Mouse (Mus musculus) lung, postnatal 0 days (tissue): ENCODE results near the gene Klhdc10. TPM values are rescaled to one million over a fixed set of nuclear protein-coding genes. Genes with fewer than 3 reads are reported as not detected.

Experiments
- ATAC-seq: fragments of 200-750 bp; cut with Nextera tagmentation; 2 replicates; pipeline ENCODE4 v1.8.0; 2017; ENCODE audit warnings: moderate library complexity
- DNase-seq: peaks from one replicate; pipeline ENCODE4 v3.0.0-alpha.2; 2016; ENCODE audit warnings: low spot score
- H3K27ac ChIP-seq: fragments of 300-500 bp; sonication (generic); 2 replicates; pipeline ENCODE4 v1.5.1; 2014; ENCODE audit warnings: antibody characterized with exemption, mild to moderate bottlenecking, low read length, mixed read lengths
- H3K27me3 ChIP-seq: fragments of 300-500 bp; sonication (generic); replicated peaks from 2 replicates; pipeline ENCODE4 v1.6.1; 2014; ENCODE audit warnings: low read length, mixed read lengths; ENCODE audit not compliant: insufficient read depth
- H3K36me3 ChIP-seq: fragments of 300-500 bp; sonication (generic); 2 replicates; pipeline ENCODE4 v1.6.1; 2014; ENCODE audit warnings: low read length, mixed read lengths; ENCODE audit not compliant: insufficient read depth
- H3K4me1 ChIP-seq: fragments of 300-500 bp; sonication (generic); 2 replicates; pipeline ENCODE4 v1.6.1; 2014; ENCODE audit warnings: antibody characterized with exemption, low read depth, low read length, mixed read lengths; ENCODE audit not compliant: insufficient read depth
- H3K4me2 ChIP-seq: fragments of 300-500 bp; sonication (generic); replicated peaks from 2 replicates; pipeline ENCODE4 v1.6.1; 2014; ENCODE audit warnings: low read depth, mild to moderate bottlenecking, low read length, moderate library complexity, mixed read lengths
- H3K4me3 ChIP-seq: fragments of 300-500 bp; sonication (generic); 2 replicates; pipeline ENCODE4 v1.5.1; 2014; ENCODE audit warnings: low read depth, low read length
- H3K9ac ChIP-seq: fragments of 300-500 bp; sonication (generic); replicated peaks from 2 replicates; pipeline ENCODE4 v1.6.1; 2014; ENCODE audit warnings: low read depth, mild to moderate bottlenecking
- H3K9me3 ChIP-seq: fragments of 300-500 bp; sonication (generic); 2 replicates; pipeline ENCODE4 v1.6.1; 2016; ENCODE audit warnings: low read length, mixed read lengths
- CTCF ChIP-seq: IDR thresholded peaks from 2 replicates; pipeline ENCODE4 v1.5.1; 2016; ENCODE audit warnings: antibody characterized with exemption, mild to moderate bottlenecking
- EP300 ChIP-seq: IDR thresholded peaks from 2 replicates; pipeline ENCODE4 v1.6.1; 2016; ENCODE audit warnings: antibody characterized with exemption, mild to moderate bottlenecking, control low read depth
- WGBS: fragments of 180-500 bp; shearing (Covaris S2); extraction: QIAGEN DNeasy Blood & Tissue Kit; methylation state at CpG from one replicate; pipeline ENCODE4 v1.1.7; 2014; 5-methylcytosine and 5-hydroxymethylcytosine counted together
- polyA plus RNA-seq: library from polyadenylated mRNA; unstranded; fragments of >200 nt; fragmentation: Nextera tagmentation; extraction: Ambion mirVana; gene quantifications from 2 replicates; pipeline ENCODE4 v1.2.1, GENCODE M21; 2015

The Klhdc10 gene
- polyA plus RNA-seq, 1 experiment from 2014 or later = 7.9 TPM

DNA sequence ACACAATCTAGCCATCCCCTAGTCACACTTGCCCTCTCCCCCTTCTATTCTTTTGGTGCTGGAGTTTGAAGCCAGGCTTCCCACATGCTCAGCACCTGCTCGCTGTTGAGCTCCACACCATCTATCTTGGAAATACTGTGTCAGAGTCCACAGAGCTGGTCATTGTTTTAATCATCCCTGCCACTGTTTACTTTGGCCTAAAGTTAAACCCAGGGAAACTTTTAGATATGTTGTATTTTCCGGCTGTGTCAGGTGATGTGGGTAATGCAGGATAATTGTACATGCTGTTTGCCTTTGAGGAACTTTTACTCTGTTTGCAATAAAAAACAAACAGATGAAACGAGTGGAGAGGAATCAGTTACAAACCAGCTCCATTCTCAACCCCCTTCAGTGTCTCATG lies 35.4 kb downstream of the Klhdc10 start:
- H3K4me3 ChIP-seq = no peak overlapping the region
- no peak for ATAC-seq
- no peaks in the 10 kb centered on the region for H3K9me3 ChIP-seq
- no peak for DNase-seq
- H3K4me2 ChIP-seq = no peak overlapping the region
- no peaks in the 10 kb centered on the region for H3K27me3 ChIP-seq
- TF ChIP-seq CTCF = no peak
- no peak for TF ChIP-seq EP300
- H3K27ac ChIP-seq = no peak overlapping the region
- no peaks in the 10 kb centered on the region for H3K4me1 ChIP-seq
- 43% methylated on average over 3 of the region's 3 CpGs for WGBS
- H3K36me3 ChIP-seq = 0 out of 2 replicates have a peak, but pooled peaks cover 5% of the 10 kb centered on the region
- H3K9ac ChIP-seq = no peak overlapping the region

DNA sequence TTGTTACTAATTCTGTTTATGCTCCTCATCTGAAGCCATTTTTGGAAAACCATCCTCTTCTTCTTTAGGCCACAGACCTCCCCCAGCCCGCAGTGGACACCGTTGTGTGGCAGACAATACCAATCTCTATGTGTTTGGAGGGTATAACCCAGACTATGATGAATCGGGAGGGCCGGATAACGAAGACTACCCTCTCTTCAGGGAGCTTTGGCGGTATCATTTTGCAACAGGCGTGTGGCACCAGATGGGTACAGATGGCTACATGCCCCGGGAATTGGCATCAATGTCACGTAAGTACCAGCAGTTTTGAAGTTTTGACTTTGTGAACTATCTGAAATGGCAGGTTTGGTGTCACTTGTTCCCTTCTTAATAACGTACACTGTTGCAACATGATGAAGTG lies 37.9 kb downstream of the Klhdc10 start:
- Histone ChIP-seq H3K4me1 (no peaks in the 10 kb centered on the region), H3K9ac (no peak overlapping the region), H3K4me3 (no peak overlapping the region), H3K9me3 (no peaks in the 10 kb centered on the region), H3K27ac (no peak overlapping the region), H3K36me3 (peaks cover 13% of the 10 kb centered on the region; the same call in 1 of the 2 replicates), H3K27me3 (no peaks in the 10 kb centered on the region), H3K4me2 (no peak overlapping the region)
- ATAC-seq = no peak
- no peak for DNase-seq
- WGBS = 95% methylated on average over 10 of the region's 10 CpGs
- TF ChIP-seq CTCF = no peak
- TF ChIP-seq EP300 = no peak

DNA sequence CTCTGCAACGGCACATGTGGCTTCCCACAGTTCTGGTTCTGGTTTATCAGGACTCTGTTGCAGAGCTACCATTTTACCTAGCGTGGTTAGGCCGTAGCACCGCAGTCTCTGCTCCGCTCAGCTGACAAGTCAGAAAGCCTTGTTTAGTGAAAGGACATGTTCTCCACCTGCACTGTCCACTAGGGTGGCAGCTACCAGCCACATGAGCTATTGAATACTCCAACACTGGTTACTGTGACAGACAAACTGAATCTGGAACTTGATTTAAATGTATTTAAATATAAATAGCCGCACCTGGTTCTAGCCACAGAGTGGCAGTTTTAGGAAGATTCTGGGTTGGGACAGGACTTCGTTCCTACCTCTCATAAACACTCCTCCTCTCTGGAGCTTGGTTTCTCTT lies 55.3 kb downstream of the Klhdc10 start:
- no peak for ATAC-seq
- no peaks in the 10 kb centered on the region for H3K36me3 ChIP-seq

DNA sequence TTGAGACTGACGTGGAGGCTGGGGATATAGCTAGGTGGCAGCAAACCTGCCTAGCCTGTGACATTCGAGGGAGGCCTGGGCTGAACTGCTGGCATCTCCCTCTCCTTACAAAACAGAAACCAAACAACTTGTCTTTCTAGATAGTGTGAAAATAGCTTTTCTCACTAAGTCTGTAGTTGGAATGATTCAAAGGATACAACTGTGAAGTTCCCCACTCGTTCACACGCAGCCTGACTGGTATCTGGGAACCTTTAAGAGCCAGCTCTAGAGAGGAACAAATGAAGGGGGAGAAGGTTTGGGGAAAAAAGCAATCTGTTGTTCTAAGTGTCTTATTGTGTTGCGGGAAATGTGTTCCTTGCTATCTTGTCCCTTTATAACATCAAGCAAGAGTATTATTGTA lies 57.0 kb downstream of the Klhdc10 start:
- no peaks in the 10 kb centered on the region for H3K27me3 ChIP-seq
- WGBS = 79% methylated on average over 5 of the region's 5 CpGs
- no peak overlapping the region for H3K9ac ChIP-seq
- DNase-seq (no peak), ATAC-seq (no peak)
- no peak for TF ChIP-seq EP300
- no peak; the same call in 1 of the 2 replicates for TF ChIP-seq CTCF
- no peaks in the 10 kb centered on the region for H3K36me3 ChIP-seq
- no peak overlapping the region for H3K27ac ChIP-seq
- H3K9me3 ChIP-seq = no peaks in the 10 kb centered on the region
- peaks cover 9% of the 10 kb centered on the region; the same call in 1 of the 2 replicates for H3K4me1 ChIP-seq
- no peak overlapping the region for H3K4me2 ChIP-seq
- no peak overlapping the region for H3K4me3 ChIP-seq

More for the DNA sequence above, 55.3 kb downstream of the Klhdc10 start:
- Histone ChIP-seq H3K27me3 (no peaks in the 10 kb centered on the region), H3K27ac (no peak overlapping the region), H3K4me3 (no peak overlapping the region), H3K9me3 (no peaks in the 10 kb centered on the region), H3K9ac (no peak overlapping the region), H3K4me2 (no peak overlapping the region), H3K4me1 (peaks cover 4% of the 10 kb centered on the region; the same call in 1 of the 2 replicates)
- WGBS = 95% methylated on average over 7 of the region's 7 CpGs
- no peak for DNase-seq
- TF ChIP-seq EP300 = no peak
- TF ChIP-seq CTCF = no peak

- Histone ChIP-seq H3K4me2 (peak overlapping the region; percentile 75), H3K4me1 (peaks cover 9% of the 10 kb centered on the region; the same call in 1 of the 2 replicates), H3K27me3 (no peaks in the 10 kb centered on the region), H3K9ac (peak overlapping the region; percentile 36; the same call in 1 of the 2 replicates), H3K9me3 (no peaks in the 10 kb centered on the region), H3K27ac (no peak overlapping the region), H3K4me3 (peak overlapping the region; percentile 46), H3K36me3 (no peaks in the 10 kb centered on the region)
- WGBS = 68% methylated on average over 16 of the region's 16 CpGs
- TF ChIP-seq CTCF (no peak), EP300 (no peak)
- no peak for DNase-seq
- no peak for ATAC-seq
Observed at GRCm38 (mm10) chr6:30459056-30459747, 57.5 kb downstream of the Klhdc10 start.

GRCm38 (mm10) chr6:30459811-30460749 lies 58.4 kb downstream of the Klhdc10 start:
- Histone ChIP-seq H3K9me3 (no peaks in the 10 kb centered on the region), H3K4me3 (peak overlapping the region; percentile 46), H3K9ac (peak overlapping the region; percentile 36; the same call in 1 of the 2 replicates), H3K36me3 (no peaks in the 10 kb centered on the region), H3K27me3 (no peaks in the 10 kb centered on the region), H3K4me2 (peak overlapping the region; percentile 75), H3K27ac (peak overlapping the region; percentile 23; the same call in 1 of the 2 replicates), H3K4me1 (peaks cover 9% of the 10 kb centered on the region; the same call in 1 of the 2 replicates)
- WGBS = 7% methylated on average over 38 of the region's 40 CpGs
- TF ChIP-seq EP300 (no peak), CTCF (peak; percentile 88)
- DNase-seq = peak; percentile 84
- ATAC-seq = peak; percentile 67
